Mouse (Mus musculus) lung, embryonic 15.5 days (tissue): Measurements from ENCODE around the gene Il18. TPM values are rescaled to one million over a fixed set of nuclear protein-coding genes. Genes with fewer than 3 reads are reported as not detected.

Experiments used
- ATAC-seq: fragments of 200-750 bp; cut with Nextera tagmentation; 2 replicates; pipeline ENCODE4 v1.8.0; 2017; ENCODE audit warnings: moderate number of reproducible peaks, borderline replicate concordance; ENCODE audit not compliant: low FRiP score, low TSS enrichment; ENCODE audit errors: extremely low read depth
- H3K27ac ChIP-seq: fragments of 300-500 bp; sonication (generic); 2 replicates; pipeline ENCODE4 v1.5.1; 2015; ENCODE audit warnings: moderate library complexity, mild to moderate bottlenecking, inconsistent platforms
- H3K27me3 ChIP-seq: fragments of 300-500 bp; sonication (generic); 2 replicates; pipeline ENCODE4 v1.6.1; 2015; ENCODE audit warnings: inconsistent platforms
- H3K36me3 ChIP-seq: fragments of 300-500 bp; sonication (generic); 2 replicates; pipeline ENCODE4 v1.6.1; 2015; ENCODE audit warnings: inconsistent platforms
- H3K4me1 ChIP-seq: fragments of 300-500 bp; sonication (generic); 2 replicates; pipeline ENCODE4 v1.6.1; 2015; ENCODE audit warnings: inconsistent platforms
- H3K4me2 ChIP-seq: fragments of 300-500 bp; sonication (generic); 2 replicates; pipeline ENCODE4 v1.6.1; 2015; ENCODE audit warnings: inconsistent platforms, mild to moderate bottlenecking, moderate library complexity
- H3K4me3 ChIP-seq: fragments of 300-500 bp; sonication (generic); 2 replicates; pipeline ENCODE4 v1.5.1; 2015; ENCODE audit warnings: mild to moderate bottlenecking, inconsistent platforms
- H3K9ac ChIP-seq: fragments of 300-500 bp; sonication (generic); 2 replicates; pipeline ENCODE4 v1.6.1; 2015; ENCODE audit warnings: inconsistent platforms
- H3K9me3 ChIP-seq: fragments of 300-500 bp; sonication (generic); 2 replicates; pipeline ENCODE4 v1.6.1; 2016; ENCODE audit warnings: inconsistent platforms
- WGBS: fragments of 180-500 bp; shearing (Covaris S2); methylation state at CpG from one replicate; pipeline ENCODE4 v1.1.7; 2015; 5-methylcytosine and 5-hydroxymethylcytosine counted together
- polyA plus RNA-seq: library from polyadenylated mRNA; unstranded; fragments of >200 nt; fragmentation: Nextera tagmentation; extraction: Ambion mirVana; gene quantifications from 2 replicates; pipeline ENCODE4 v1.2.1, GENCODE M21; 2015

Il18 gene
- polyA plus RNA-seq, 1 experiment from 2014 or later = 6.5 TPM

- Histone ChIP-seq H3K36me3 (no peaks in the 10 kb centered on the region), H3K4me2 (no peak overlapping the region), H3K27ac (no peak overlapping the region), H3K27me3 (no peaks in the 10 kb centered on the region), H3K4me3 (no peak overlapping the region), H3K9me3 (no peaks in the 10 kb centered on the region), H3K4me1 (peaks cover 11% of the 10 kb centered on the region; the same call in 1 of the 2 replicates), H3K9ac (no peak overlapping the region)
- no peak for ATAC-seq
- WGBS = 27% methylated on average over 2 of the region's 2 CpGs
Observed at GRCm38 (mm10) chr9:50530890-50531289, 23.7 kb upstream of the Il18 start.

- no peak for ATAC-seq
- Histone ChIP-seq H3K9me3 (no peaks in the 10 kb centered on the region), H3K36me3 (no peaks in the 10 kb centered on the region), H3K4me2 (no peak overlapping the region), H3K9ac (no peak overlapping the region), H3K4me3 (no peak overlapping the region), H3K4me1 (no peaks in the 10 kb centered on the region), H3K27me3 (no peaks in the 10 kb centered on the region), H3K27ac (no peak overlapping the region)
- 77% methylated on average over 11 of the region's 11 CpGs for WGBS
Observed at GRCm38 (mm10) chr9:50533328-50533727, 21.3 kb upstream of the Il18 start.

- H3K4me2 ChIP-seq = no peak overlapping the region
- H3K27me3 ChIP-seq = no peaks in the 10 kb centered on the region
- WGBS = 71% methylated on average over 3 of the region's 3 CpGs
- ATAC-seq = no peak
- no peaks in the 10 kb centered on the region for H3K4me1 ChIP-seq
- no peak overlapping the region for H3K27ac ChIP-seq
- no peak overlapping the region for H3K4me3 ChIP-seq
- no peak overlapping the region for H3K9ac ChIP-seq
- H3K9me3 ChIP-seq = no peaks in the 10 kb centered on the region
- no peaks in the 10 kb centered on the region for H3K36me3 ChIP-seq
Observed at GRCm38 (mm10) chr9:50533791-50534190, 20.8 kb upstream of the Il18 start.

GRCm38 (mm10) chr9:50535930-50536329 lies 18.7 kb upstream of the Il18 start:
- Histone ChIP-seq H3K4me2 (no peak overlapping the region), H3K4me3 (no peak overlapping the region), H3K27ac (no peak overlapping the region), H3K36me3 (no peaks in the 10 kb centered on the region), H3K9ac (no peak overlapping the region), H3K4me1 (no peaks in the 10 kb centered on the region), H3K27me3 (no peaks in the 10 kb centered on the region), H3K9me3 (no peaks in the 10 kb centered on the region)
- no peak for ATAC-seq
- 65% methylated on average over 5 of the region's 5 CpGs for WGBS

GRCm38 (mm10) chr9:50536603-50537135 lies 18.0 kb upstream of the Il18 start:
- H3K4me1 ChIP-seq = no peaks in the 10 kb centered on the region
- no peak for ATAC-seq
- 52% methylated on average over 7 of the region's 7 CpGs for WGBS
- H3K4me3 ChIP-seq = no peak overlapping the region
- no peaks in the 10 kb centered on the region for H3K27me3 ChIP-seq
- H3K4me2 ChIP-seq = no peak overlapping the region
- no peaks in the 10 kb centered on the region for H3K9me3 ChIP-seq
- no peak overlapping the region for H3K9ac ChIP-seq
- H3K27ac ChIP-seq = no peak overlapping the region
- H3K36me3 ChIP-seq = no peaks in the 10 kb centered on the region

GRCm38 (mm10) chr9:50537295-50537694 lies 17.3 kb upstream of the Il18 start:
- no peaks in the 10 kb centered on the region for H3K9me3 ChIP-seq
- H3K27me3 ChIP-seq = no peaks in the 10 kb centered on the region
- H3K36me3 ChIP-seq = no peaks in the 10 kb centered on the region
- no peak for ATAC-seq
- WGBS = 52% methylated on average over 4 of the region's 4 CpGs
- H3K4me2 ChIP-seq = no peak overlapping the region
- no peaks in the 10 kb centered on the region for H3K4me1 ChIP-seq
- no peak overlapping the region for H3K4me3 ChIP-seq
- no peak overlapping the region for H3K9ac ChIP-seq
- no peak overlapping the region for H3K27ac ChIP-seq

- H3K27me3 ChIP-seq = no peaks in the 10 kb centered on the region
- H3K4me3 ChIP-seq = no peak overlapping the region
- H3K9me3 ChIP-seq = no peaks in the 10 kb centered on the region
- no peaks in the 10 kb centered on the region for H3K4me1 ChIP-seq
- no peak overlapping the region for H3K27ac ChIP-seq
- no peak for ATAC-seq
- no peak overlapping the region for H3K9ac ChIP-seq
- H3K36me3 ChIP-seq = no peaks in the 10 kb centered on the region
- WGBS = 48% methylated on average over 7 of the region's 7 CpGs
- H3K4me2 ChIP-seq = no peak overlapping the region
Observed at GRCm38 (mm10) chr9:50540170-50540569, 14.5 kb upstream of the Il18 start.

GRCm38 (mm10) chr9:50542401-50542800 lies 12.2 kb upstream of the Il18 start:
- Histone ChIP-seq H3K4me1 (no peaks in the 10 kb centered on the region), H3K36me3 (no peaks in the 10 kb centered on the region), H3K27me3 (no peaks in the 10 kb centered on the region), H3K4me3 (no peak overlapping the region), H3K9ac (no peak overlapping the region), H3K27ac (no peak overlapping the region), H3K4me2 (no peak overlapping the region), H3K9me3 (no peaks in the 10 kb centered on the region)
- WGBS = 79% methylated on average over 9 of the region's 9 CpGs
- ATAC-seq = no peak

GRCm38 (mm10) chr9:50547859-50548478 lies 6.7 kb upstream of the Il18 start:
- WGBS = 12% methylated on average over 5 of the region's 5 CpGs

GRCm38 (mm10) chr9:50548936-50549335 lies 5.7 kb upstream of the Il18 start:
- Histone ChIP-seq H3K4me1 (no peaks in the 10 kb centered on the region), H3K4me2 (no peak overlapping the region), H3K27ac (no peak overlapping the region), H3K4me3 (no peak overlapping the region), H3K9ac (no peak overlapping the region), H3K9me3 (no peaks in the 10 kb centered on the region), H3K27me3 (no peaks in the 10 kb centered on the region), H3K36me3 (no peaks in the 10 kb centered on the region)
- 46% methylated on average over 4 of the region's 4 CpGs for WGBS
- ATAC-seq = no peak

More at GRCm38 (mm10) chr9:50547859-50548478, 6.7 kb upstream of the Il18 start:
- no peak overlapping the region for H3K9ac ChIP-seq
- H3K27me3 ChIP-seq = no peaks in the 10 kb centered on the region
- H3K4me3 ChIP-seq = no peak overlapping the region
- ATAC-seq = no peak
- no peak overlapping the region for H3K4me2 ChIP-seq
- H3K9me3 ChIP-seq = no peaks in the 10 kb centered on the region
- H3K4me1 ChIP-seq = no peaks in the 10 kb centered on the region
- no peaks in the 10 kb centered on the region for H3K36me3 ChIP-seq
- no peak overlapping the region for H3K27ac ChIP-seq

GRCm38 (mm10) chr9:50552206-50552605 lies 2.4 kb upstream of the Il18 start:
- no peaks in the 10 kb centered on the region for H3K36me3 ChIP-seq
- no peak for ATAC-seq
- H3K4me2 ChIP-seq = no peak overlapping the region
- no peaks in the 10 kb centered on the region for H3K9me3 ChIP-seq
- no peak overlapping the region for H3K4me3 ChIP-seq
- H3K27me3 ChIP-seq = no peaks in the 10 kb centered on the region
- no peaks in the 10 kb centered on the region for H3K4me1 ChIP-seq
- no peak overlapping the region for H3K9ac ChIP-seq
- WGBS = 59% methylated on average over 5 of the region's 5 CpGs
- no peak overlapping the region for H3K27ac ChIP-seq

GRCm38 (mm10) chr9:50553547-50553946 lies 1.1 kb upstream of the Il18 start:
- no peak for ATAC-seq
- Histone ChIP-seq H3K4me3 (no peak overlapping the region), H3K27ac (no peak overlapping the region), H3K9ac (no peak overlapping the region), H3K4me2 (no peak overlapping the region), H3K4me1 (no peaks in the 10 kb centered on the region), H3K36me3 (no peaks in the 10 kb centered on the region), H3K9me3 (no peaks in the 10 kb centered on the region), H3K27me3 (no peaks in the 10 kb centered on the region)
- 68% methylated on average over 2 of the region's 2 CpGs for WGBS

GRCm38 (mm10) chr9:50555094-50555446 lies 443 bp downstream of the Il18 start, which contains the start of gene Bco2:
Bco2 (minus strand) TSS chr9:50555181.
- H3K4me1 ChIP-seq = no peaks in the 10 kb centered on the region
- H3K36me3 ChIP-seq = no peaks in the 10 kb centered on the region
- ATAC-seq = no peak
- H3K27ac ChIP-seq = no peak within 1 kb of the TSS
- no peak within 1 kb of the TSS for H3K4me3 ChIP-seq
- H3K9ac ChIP-seq = no peak within 1 kb of the TSS
- H3K9me3 ChIP-seq = no peaks in the 10 kb centered on the region
- 0 out of 2 replicates have a peak within 1 kb of the TSS, but pooled peaks have one; percentile 8 for H3K4me2 ChIP-seq
- H3K27me3 ChIP-seq = no peaks in the 10 kb centered on the region
- WGBS = 30% methylated on average over 2 of the region's 2 CpGs
